In the genomic region with DNA sequence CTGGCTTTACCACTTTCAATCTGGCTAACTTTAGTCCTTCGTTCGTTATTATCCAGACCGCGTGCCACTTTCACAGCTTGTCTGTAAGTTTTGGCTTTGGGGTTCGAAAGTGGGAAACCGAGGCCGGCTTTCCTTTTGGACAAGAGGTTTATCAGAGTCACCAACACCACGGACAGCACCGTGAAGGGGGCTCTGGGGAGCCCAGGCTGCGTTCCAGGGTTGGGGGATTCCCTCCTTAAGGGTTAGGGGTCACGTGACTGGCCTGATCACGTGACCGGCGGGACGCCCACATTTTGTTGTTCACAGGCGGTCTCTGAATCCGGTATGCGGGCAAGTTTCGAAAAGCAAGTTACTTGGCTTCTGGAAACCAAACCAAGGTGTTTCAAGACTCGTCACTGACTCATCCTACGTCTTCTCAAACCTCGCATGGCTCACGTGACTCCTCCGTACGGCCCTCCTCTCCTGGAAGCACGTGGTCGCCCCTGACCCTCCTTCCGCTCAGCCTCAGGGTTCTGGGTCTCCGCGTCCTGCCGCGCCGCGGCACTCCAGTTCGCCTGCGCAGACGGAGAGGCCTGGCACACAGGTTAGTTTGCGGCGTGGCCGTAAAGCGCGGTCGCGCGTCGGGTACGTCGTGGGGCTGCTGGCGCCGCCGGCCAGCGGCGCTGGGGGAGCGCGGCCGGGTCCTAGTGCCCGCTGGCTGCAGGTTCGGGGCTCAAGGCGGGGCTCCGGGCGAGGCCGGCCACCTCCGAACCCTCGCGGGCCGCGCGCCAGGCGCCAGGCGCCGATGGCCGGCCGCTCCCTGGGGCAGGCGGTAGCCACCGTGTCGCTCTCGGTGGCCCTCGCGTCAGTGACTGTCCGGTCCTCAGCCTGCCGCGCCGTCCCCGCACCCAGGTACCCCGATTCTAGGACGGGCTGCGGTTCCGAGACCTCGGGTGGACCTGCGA, we compare ENCODE assay signal across 7 mouse cellular contexts. TPM values are rescaled to one million over a fixed set of nuclear protein-coding genes. Genes with fewer than 3 reads are reported as not detected.
DNase-seq lines count a peak whose midpoint lies in the region; ATAC-seq lines count a peak whose summit lies in the region.

Nudt9 (plus strand) TSS at position 51 of the 944 bp plus-strand sequence.

- peak; percentile 98 for DNase-seq in adrenal gland, adult 8-10 months
- peak; percentile 96 for DNase-seq in embryo, embryonic 9.5 days (ENCODE audit: extremely low spot score)
- DNase-seq in gastrocnemius, postnatal 4 days (ENCODE audit: low spot score in 2 of 2): peak; percentile 92 to 98
- DNase-seq in left cerebral cortex, postnatal 36 days (ENCODE audit: low spot score in 2 of 2): peak; percentile 98
- peak; percentile 99 for DNase-seq in midbrain, embryonic 11.5 days (ENCODE audit: low spot score, missing footprints)
- DNase-seq in skeletal muscle tissue, adult 2 months (ENCODE audit: low read depth, low spot score): peak; percentile 99

- peak within 1 kb of the TSS; percentile 58 for H3K4me2 ChIP-seq in intestine, embryonic 16.5 days (ENCODE audit: low read depth, low read length)
- peak within 1 kb of the TSS; percentile 46 for H3K4me2 ChIP-seq in midbrain, embryonic 11.5 days

- WGBS in intestine, embryonic 16.5 days: 5% methylated on average over 89 of the region's 90 CpGs
- 6% methylated on average over 88 of the region's 90 CpGs for WGBS in midbrain, embryonic 11.5 days

- no peaks in the 10 kb centered on the region for H3K9me3 ChIP-seq in intestine, embryonic 16.5 days (ENCODE audit: control insufficient read depth, low read length)
- H3K9me3 ChIP-seq in midbrain, embryonic 11.5 days (ENCODE audit: control insufficient read depth, low read length): no peaks in the 10 kb centered on the region

- H3K27ac ChIP-seq in intestine, embryonic 16.5 days (ENCODE audit: low read length): peak within 1 kb of the TSS; percentile 81
- H3K27ac ChIP-seq in midbrain, embryonic 11.5 days (ENCODE audit: low read depth, low read length): peak within 1 kb of the TSS; percentile 67; the same call in 1 of the 2 replicates

- peak within 1 kb of the TSS; percentile 92 for H3K9ac ChIP-seq in intestine, embryonic 16.5 days (ENCODE audit: low read depth, low read length)
- peak within 1 kb of the TSS; percentile 88 for H3K9ac ChIP-seq in midbrain, embryonic 11.5 days (ENCODE audit: low read length)

- ATAC-seq in intestine, embryonic 16.5 days: peak; percentile 98
- peak; percentile 99 for ATAC-seq in midbrain, embryonic 11.5 days (ENCODE audit: low FRiP score)

- H3K4me1 ChIP-seq in intestine, embryonic 16.5 days (ENCODE audit: control insufficient read depth, insufficient read depth, low read length): peaks cover 8% of the 10 kb centered on the region
- H3K4me1 ChIP-seq in midbrain, embryonic 11.5 days (ENCODE audit: control insufficient read depth, insufficient read depth, low read length): peaks cover 4% of the 10 kb centered on the region; the same call in 1 of the 2 replicates

- H3K27me3 ChIP-seq in intestine, embryonic 16.5 days (replicated peaks; ENCODE audit: control insufficient read depth, insufficient read depth, low read length): no peaks in the 10 kb centered on the region
- no peaks in the 10 kb centered on the region for H3K27me3 ChIP-seq in midbrain, embryonic 11.5 days (ENCODE audit: control insufficient read depth, insufficient read depth, low read length)

- H3K4me3 ChIP-seq in intestine, embryonic 16.5 days (ENCODE audit: low read length): peak within 1 kb of the TSS; percentile 84
- peak within 1 kb of the TSS; percentile 68 for H3K4me3 ChIP-seq in midbrain, embryonic 11.5 days (ENCODE audit: low read depth, low read length)

- H3K36me3 ChIP-seq in intestine, embryonic 16.5 days (ENCODE audit: control insufficient read depth, insufficient read depth, low read length): 0 out of 2 replicates have a peak, but pooled peaks cover 4% of the 10 kb centered on the region
- H3K36me3 ChIP-seq in midbrain, embryonic 11.5 days (ENCODE audit: control insufficient read depth, insufficient read depth, low read length): peaks cover 7% of the 10 kb centered on the region

- intact Hi-C loops in left cerebral cortex, postnatal 36 days (cut with DNase I): loop anchor here (10.0 kb wide), 1 partner anchor 192 kb away; no protein-coding TSS in a partner anchor

RNA-seq across cellular contexts. Expression of gene Nudt9, which starts in this region (rescaled TPM):
- total RNA-seq in adrenal gland, adult 8-10 months (2022): 10 to 100 TPM; 50.5 to 60.0 (median 58.2) TPM
- total RNA-seq in gastrocnemius, postnatal 4 days (2021): 10 to 100 TPM; 38.9 to 39.9 TPM
- 61.0 and 61.8 TPM in 2 replicates for polyA plus RNA-seq in intestine, embryonic 16.5 days (2015; fragmentation: Nextera tagmentation; extraction: Ambion mirVana)
- total RNA-seq in left cerebral cortex, postnatal 36 days (2021): 10 to 100 TPM; 55.7 to 66.0 TPM
- 61.8 and 64.7 TPM in 2 replicates for polyA plus RNA-seq in midbrain, embryonic 11.5 days (2014; fragmentation: Nextera tagmentation; extraction: Ambion mirVana)

Comparison
In these comparisons a context has a peak if more than half of its experiments do, and no peak if none do; other contexts are left out.
1. Peak in every context shown above with its lines: DNase-seq, ATAC-seq, H3K4me3 ChIP-seq and H3K27ac ChIP-seq.